Mouse (Mus musculus): ENCODE results near the gene Actrt2.

DNA sequence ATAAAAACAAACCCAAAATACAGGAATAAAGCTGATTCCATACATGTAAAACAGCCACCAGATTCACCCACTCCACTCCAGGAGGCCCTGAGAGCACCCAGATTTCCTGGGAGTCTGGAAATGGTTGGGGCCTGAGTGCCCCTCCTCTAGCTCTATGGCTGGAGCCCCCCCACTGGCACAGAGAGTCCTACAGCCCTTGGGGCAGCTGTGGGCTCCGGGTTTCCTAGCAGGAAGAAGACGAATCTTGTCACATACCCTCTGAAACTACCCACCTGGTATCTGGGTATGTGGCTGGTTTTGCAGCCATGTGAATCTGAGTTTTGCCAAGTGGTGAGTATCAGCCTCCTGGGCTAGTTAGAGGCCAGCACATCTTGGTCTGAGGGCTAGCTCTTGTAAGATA, 41.1 kb upstream of the Actrt2 start:
- TF ChIP-seq CTCF (IDR thresholded peaks at IDR 0.05; ENCODE audit: borderline replicate concordance, control insufficient read depth, extremely low read depth, insufficient read depth, low read length, poor library complexity) (no peak), POLR2A (IDR thresholded peaks at IDR 0.05; ENCODE audit: control insufficient read depth, extremely low read depth, insufficient read depth, low read length, poor library complexity) (no peak)

All from thymus, adult 2 months (tissue).